Mouse (Mus musculus): ENCODE measurements around the gene Snrnp25.

Snrnp25 gene

DNA sequence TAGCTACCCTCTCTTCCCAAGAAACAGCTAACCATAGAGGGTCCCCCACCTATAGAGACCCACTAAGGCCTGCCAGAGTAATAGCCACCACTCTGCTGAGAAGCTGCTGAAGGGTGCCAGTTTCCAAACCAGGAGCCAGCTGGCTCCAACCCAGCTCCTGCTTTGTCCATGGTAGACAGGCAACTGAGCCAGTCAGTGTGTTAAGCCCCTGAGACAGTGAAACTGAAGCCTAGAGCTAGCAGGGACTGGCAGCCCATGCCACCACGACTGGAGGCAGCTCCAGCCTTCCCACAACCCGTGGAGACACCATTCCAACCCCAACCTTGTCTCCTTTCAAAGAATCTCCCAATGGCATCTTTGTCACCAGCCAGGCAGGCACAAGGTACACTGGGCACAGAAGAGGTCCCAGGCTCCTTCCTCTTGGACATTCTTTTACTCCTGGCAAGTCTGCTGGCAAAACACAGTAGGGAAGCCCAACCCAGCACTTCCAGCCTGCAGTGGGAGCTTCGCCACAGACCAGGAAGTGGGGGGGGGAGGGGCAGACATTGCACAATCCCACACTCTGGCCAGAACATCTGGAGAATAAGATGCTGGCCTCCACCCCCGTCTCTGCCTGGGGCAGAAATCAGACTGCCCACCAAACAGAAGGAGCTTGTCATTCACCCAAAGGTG, 19.4 kb downstream of the Snrnp25 start:
- peak; percentile 69 for DNase-seq (ENCODE audit: low spot score)

DNA sequence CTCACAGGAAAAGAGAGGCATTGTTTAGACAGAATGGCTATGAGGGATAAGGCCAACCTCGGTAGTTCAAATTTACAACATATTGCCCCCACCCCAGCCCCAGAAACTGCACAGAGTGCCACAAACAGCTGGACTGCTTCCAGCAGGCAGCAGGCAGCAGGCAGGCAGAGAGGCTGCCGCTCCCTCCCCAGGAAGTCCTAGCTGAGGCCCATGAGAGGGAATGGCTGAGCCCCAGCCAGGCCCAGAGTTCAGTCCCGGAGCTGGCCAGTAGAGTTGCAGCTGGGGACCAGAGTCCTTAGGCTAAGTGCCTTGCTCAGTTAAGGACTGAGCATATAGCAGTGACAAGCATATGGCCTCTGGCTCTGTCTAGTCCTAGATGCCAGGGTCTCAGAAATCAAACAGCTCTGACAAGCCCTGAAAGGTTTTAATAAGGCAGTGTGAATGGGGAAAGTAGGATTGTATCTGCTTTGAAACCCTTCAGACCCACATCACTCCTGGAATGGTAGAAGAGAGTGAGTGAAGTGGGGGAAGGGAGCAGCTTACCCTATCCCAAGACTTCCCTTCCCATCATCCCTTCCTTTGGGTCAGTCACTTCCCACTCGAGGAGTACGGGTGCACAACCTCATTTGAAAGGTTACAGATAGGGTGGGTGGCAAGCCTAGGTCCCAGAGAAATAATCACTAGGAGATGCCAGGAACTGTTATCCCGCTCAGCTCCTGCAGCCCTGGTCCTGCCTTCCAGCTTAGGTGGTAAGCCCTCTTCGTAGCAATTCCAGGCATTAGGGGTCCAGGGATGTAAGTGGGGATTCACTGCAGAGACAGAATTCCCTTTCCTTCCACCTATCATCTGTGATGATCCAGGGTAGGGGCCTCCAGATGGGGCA, 20.2 kb downstream of the Snrnp25 start:
- DNase-seq (ENCODE audit: low spot score) = peak; percentile 63

DNA sequence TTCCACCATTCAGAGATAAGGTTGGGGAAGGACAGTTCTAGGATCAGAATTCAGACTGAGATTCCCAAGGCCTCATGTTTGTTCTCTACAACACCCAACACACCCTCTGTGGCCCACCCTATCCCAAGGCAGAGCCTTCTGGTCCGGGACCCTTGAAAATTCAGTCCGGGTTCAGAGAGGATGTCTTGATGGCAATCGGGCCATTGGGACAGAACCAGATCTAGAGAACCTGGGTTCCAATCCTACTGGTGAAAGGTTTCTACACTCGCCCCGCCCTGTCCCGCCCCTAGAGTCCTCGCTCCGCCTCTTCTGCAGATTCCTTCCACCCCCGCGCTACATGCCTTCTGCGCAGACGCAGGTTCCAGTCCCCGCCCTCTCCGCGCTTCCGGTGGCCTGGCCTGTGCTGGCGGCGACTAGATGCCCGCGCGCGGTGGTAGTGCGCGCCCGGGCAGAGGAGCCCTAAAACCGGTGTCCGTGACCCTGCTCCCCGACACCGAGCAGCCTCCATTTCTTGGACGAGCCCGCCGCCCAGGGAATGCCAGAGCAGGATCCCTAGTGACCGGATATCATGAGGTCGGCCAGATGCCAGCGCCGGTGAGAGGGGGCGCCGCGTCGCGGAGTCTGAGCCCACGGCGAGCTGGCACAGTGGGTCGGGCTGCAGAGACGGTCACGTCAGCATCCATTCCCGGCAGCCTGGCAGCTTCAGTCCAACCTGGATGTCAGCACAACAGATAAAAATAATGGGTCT, 21.1 kb downstream of the Snrnp25 start, which contains the start of gene Mpg:
Gene Mpg, plus strand, starts transcription at position 382 of the 748 bp plus-strand sequence.
- peak; percentile 90 for DNase-seq (ENCODE audit: low spot score)

DNA sequence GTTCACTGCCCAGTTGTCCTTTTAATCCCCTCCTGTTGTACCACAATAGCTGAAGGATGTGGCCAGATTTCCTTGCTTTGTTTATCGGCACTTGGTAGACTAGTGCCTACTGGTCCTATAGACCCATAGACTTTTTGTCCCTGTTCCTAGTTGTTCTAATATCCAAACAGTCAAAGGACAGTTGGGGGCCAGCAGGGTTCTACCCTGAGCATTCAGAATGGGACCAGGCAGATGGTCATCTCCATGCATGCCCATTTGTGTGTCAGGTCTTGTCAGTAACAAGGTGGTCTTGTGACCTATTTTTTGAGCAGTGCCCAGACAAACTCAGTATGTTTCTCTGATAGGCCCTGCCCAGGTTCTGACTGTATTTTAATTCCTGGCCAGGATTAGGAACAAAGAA, 21.8 kb downstream of the Snrnp25 start:
- DNase-seq (ENCODE audit: low spot score) = no peak

DNA sequence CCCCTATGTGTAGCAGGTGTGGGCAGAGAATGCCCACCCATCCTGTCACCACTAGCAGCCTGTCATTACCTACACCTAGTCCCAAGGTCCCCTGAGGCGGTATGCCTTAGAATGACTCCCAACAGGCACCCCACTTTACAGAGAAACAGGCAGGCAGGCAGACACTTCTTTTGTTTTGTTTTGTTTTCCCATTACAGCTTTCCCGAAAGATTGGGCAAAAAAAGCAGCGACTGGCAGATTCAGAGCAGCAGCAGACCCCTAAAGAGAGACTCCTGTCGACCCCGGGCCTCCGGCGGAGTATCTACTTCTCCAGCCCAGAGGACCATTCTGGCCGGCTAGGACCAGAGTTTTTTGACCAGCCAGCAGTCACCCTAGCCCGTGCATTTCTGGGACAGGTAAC, 22.3 kb downstream of the Snrnp25 start:
- no peak for DNase-seq (ENCODE audit: low spot score)

DNA sequence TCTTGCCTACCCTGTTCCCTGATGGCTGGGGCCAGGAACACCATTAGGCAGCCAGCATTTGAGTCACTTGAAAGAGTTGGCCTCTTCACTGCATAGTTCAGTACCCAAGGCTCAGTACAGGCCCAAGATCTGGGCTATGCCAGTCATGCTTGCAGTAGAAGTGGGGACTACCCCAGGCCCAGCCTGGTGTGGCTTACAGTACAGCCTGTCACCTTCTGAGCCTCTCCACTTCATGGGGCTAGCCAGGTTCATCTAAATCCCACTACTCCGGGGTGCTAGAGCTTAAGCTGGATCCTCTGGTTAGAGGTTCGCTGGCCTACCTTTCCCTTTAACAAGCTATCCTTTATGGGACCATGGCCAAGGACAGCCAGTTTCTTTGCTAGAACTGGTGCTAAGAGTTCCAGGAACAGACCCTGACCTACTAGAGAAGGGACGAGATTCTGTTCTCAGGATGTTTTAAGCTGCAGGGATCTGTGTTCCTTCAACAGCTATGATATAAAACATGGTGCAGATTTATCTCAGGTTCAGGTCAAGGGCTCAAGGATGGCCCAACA, 23.2 kb downstream of the Snrnp25 start:
- no peak for DNase-seq (ENCODE audit: low spot score)

DNA sequence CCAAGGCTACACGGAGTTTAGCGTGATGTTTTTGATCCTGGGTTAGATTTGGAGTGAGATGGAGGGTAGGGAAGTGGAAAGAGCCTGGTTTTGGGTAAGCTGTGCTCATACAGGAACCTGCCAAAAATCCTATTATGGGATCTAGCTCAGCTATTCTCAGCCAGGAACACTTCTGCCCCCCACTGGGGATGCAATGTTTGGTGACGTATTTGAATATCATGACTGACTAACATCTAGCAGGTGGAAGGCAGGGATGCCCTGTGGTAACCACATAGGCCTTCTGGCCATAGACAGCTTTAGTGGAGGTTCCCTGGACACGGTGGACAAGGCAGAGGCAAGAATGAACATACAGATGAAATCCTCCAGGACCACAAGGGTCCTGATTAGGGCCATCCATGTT, 25.0 kb downstream of the Snrnp25 start:
- no peak for DNase-seq (ENCODE audit: low spot score)

DNA sequence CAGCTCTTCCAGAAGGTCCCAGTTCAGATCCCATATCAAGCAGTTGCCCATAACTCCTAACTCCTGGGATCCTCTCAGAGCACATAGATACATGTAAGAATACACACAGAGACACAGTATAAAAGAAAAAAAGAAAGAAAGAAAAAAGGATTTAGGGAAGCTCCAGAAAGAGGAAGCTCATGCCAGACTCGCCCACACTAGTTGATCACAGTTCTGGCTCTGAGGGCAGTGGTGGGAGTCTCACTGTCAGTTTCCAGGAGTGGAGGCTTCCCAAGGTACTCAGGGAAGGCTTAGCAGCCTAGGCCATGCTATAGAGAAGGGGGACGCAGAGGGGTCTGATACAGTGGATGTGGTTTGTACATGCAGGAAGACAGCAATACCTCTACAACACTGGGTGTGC, 25.9 kb downstream of the Snrnp25 start:
- DNase-seq (ENCODE audit: low spot score) = no peak

DNA sequence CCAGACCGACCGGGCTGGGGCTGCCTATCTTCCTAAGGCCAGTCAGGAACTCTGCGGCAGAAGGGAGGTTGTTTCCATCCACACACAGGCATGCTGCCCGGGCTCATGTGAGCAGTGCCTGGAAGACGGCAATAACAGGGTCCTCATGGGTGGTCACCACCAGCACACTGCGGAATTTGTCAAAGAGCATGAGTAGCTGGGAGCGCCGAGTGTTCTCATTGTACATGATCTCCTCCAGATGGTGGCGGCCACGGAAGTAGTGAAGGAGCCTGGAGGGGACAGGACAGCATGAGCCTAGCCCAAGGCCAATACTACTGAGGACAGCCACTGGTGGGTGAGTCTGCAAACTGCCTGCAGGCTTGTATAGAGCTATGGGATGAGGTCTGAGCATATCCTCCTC, 27.6 kb downstream of the Snrnp25 start:
- DNase-seq (ENCODE audit: low spot score) = no peak

DNA sequence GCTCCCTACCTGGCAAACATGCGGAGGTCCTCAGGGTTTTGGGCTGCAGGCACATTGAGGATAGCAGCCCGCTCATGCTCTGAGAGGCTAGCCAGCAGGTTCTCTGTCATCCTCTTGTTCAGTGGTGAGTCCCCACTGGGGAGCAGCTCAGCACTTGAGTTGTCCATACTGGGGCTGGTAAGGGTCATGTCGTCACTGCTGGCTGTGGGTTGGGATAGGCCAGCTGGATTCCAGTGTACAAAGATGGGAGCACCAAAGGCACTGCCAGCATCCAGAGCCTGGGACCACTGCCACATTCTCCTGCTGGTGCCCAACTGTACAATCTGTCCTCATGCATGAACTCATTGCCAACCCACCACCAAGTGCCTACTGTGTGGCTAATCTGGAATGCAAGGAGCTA, 28.7 kb downstream of the Snrnp25 start:
- DNase-seq (ENCODE audit: low spot score) = no peak

DNA sequence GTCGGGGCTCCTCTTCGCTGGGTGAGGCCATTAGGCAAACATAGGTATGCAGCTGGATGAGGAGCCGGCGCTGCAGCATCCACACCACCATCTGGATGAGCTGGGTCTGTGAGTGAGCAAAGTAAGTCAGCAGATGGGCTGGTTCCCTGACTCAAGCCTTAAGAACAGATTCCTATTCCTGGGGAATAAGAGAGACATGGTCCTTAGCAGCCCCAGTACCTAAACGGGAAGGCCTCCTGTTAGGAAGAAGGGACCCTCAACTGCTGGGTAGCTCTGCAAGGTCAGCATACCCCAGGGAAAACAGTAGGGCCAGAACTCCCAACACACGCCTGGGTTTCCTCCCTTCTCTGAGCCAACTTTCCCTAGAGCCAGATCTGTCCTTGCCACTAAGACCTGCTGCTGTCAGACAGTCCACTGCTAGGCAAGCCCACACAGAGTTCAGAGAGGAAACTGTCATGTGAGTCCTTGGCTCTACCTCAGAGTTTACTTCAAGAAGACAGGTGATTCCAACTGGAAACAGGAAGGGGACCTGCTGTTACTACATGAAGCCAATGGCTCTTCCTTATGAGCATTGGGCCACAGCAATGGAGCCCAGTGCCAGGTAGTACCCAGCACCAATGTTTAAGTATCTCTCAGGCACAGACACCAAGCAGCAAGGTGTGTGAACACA, 29.7 kb downstream of the Snrnp25 start:
- DNase-seq (ENCODE audit: low spot score) = no peak

DNA sequence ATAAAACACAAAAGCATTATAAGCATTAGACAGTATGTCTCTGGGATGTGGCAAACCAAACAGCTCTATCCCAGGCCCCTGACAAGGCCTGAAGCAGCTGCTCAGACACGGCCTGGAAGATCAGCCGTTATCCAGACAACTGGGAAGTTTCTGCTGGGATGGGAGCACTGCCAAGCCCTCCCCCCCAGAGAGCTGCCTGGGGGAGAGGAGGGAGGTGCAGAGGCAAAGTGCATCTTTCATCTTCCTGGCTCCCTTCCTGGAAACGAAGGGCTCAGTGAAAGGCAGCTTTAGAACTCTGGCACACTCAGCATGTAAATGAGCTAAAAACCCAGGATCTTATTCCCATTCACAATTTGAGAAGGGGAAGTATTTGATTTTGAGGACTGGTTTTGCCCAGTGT, 30.4 kb downstream of the Snrnp25 start:
- DNase-seq (ENCODE audit: low spot score) = peak; percentile 86

DNA sequence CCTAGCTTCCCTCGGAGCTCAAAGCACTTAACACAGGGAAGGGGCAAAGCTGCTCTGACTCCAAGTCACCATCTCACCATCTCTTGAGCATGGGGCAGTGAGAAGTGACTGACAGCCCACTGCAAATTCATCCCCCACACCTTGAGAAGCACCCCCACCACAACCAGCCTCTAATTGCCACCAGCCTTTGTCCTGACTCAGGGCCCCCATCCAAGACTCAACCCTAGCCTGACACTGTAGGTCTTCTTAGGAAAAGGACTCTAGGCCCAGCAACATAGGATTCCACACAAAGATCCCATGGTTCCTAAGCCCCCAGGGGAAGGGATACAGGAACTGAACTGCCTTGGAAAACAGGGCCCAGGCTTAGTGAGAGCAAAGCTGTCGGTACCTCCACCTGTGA, 30.9 kb downstream of the Snrnp25 start:
- DNase-seq (ENCODE audit: low spot score) = no peak

DNA sequence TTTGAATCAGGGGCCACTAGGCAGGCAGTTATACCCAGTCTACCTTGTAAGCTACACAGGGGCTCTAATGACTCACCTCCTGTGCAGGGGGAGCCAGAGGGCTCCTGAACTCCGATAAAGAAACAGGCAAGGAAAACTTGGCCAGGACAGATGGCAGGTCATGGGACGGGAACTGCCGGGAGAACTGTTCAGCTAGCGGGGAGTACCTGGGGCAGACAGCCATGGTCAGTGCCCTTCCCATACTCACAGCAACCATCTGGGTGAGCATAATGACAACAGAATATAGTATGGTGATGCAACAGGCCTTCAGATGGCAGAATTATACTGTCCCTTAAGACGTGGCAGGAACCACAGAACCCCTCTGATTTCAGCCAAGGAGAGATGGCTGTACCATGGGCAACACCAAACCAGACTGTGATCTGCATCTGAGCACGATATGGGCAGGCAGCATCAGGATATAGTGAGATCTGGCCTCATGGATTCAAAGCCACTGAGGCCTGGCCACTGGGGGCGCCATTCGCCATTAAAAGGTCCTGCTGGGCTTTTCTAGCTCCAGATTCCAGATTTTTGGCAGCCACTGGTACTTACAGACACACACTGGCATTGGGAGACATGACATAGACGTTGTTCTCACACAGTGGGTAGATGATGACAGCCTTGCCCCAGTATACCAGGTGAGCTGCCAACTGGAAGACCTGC, 31.6 kb downstream of the Snrnp25 start:
- peak; percentile 79 for DNase-seq (ENCODE audit: low spot score)

DNA sequence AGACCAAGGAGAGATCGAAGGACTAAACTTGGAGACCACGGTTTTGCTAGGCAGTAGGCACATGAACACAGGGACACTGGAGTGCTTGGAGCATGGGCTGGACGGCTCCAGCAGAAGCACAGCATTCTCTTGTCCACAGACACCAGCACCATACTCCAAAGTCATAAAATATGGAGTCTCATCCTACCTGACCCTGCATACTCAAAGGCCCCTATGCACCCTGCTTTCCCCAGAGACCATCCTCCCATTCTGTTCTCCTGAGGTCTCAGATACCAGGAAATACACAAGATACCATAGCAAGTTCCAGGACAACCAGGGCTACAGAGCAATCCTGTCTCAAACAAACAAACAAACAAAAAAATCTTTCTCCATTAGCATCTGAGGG, 32.2 kb downstream of the Snrnp25 start:
- no peak for DNase-seq (ENCODE audit: low spot score)

DNA sequence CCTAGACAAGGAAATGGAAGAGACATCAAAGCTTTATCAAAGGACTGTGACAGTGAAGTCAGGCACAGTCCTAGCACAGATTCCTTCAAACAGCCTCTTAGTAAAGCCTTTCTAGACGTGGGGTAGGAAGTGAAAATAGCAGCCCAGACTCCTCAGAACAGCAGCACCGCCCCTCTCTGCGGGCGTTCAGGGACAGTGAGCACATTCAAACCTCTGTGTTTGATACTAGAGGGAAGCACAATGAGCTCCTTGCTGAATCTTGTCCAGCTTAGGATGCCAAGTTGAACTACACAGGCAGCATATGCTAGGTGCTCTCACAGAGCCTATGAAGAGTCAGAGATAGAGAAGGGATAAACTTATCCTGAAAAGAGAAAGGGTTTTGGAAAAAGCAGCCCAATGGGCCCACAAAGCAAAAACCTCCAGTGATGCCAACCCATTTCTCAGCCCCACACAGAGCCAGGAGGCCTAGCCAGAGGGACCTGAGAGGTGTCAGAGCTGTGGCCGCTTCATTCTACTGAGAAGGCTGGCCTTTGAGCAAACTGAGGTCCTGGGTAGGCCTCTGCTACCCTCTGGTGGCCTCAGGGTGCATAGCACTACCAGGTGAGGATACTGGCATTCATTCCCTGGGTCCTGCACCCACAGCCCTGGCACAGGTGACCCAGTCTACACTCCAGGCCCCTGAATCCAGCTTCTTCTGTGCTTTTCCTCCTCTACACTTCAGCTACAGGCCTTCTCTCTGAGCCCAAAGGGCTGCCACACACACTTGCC, 33.1 kb downstream of the Snrnp25 start:
- DNase-seq (ENCODE audit: low spot score) = peak; percentile 82

DNA sequence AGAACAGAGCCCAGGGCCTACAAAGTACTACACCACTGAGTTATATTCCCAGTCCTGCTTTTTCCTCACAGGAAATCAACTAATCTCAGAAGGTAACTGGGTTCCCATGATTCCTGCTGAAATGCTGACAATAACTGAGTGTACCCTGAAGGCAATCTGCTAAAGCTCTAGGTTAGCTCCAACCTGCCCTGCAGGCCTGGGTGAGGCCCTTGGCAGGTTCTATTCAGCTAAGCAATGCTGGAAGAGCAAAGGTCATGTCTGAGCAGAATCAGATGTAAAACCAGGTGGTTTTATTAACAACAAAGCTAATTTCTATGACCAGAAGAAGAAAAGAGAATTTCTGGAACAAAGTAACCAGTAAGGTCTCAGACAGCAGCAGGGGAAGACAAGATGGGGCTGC, 36.2 kb downstream of the Snrnp25 start:
- no peak for DNase-seq (ENCODE audit: low spot score)

DNA sequence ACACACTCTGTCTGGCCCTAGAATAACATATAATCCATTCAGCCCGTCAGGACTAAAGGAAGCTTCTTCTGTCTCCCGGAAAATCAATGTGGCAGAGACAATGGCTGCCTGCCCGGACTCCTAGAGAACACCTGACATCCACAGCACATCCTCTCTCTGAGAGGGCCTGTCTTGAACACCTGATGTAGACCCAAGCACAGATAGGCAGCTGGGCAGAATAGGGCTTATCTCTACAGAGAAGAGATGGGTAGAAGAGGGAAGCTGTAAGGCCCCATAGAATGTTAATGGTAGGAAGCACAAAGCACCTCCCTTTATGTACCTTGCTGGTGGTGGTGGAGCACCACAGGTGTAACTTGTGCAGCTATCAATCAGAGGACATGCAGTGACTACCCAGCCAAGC, 37.0 kb downstream of the Snrnp25 start:
- no peak for DNase-seq (ENCODE audit: low spot score)

DNA sequence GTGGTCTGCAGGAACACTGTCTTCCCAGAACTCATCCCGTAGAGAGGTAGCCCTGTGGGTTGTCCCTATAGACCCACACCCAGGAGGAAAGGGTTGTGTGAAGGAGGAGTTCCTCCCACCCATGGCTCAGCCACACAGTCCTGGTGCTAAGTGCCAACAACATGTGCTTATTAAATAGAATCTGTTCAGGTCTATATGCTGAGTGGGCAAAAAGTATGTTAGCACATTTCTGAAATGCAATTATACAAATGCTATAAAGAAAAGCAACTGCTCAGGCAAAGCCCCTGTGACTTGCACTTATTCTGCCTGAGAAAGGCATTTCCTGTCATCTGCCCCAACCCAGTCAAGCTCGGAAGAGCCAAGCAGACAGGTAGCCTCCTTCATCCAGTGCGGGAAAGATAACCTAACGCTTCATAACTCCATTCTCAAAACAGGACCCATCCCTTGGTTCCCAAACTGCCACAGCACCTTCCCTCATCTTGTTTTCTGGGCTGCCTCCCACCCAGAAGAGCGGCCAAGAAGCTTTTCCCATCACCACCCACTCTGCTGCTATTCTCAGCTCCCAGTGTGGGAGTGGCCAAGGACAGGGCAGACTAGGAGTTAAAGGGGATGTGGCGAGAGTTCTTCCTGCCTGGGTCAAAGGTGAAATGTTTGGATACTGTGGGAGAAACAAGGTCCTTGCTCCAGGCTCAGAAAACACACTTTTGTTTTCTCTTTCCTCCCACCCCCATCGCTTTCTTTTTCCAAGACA, 38.2 kb downstream of the Snrnp25 start:
- no peak for DNase-seq (ENCODE audit: low spot score)

DNA sequence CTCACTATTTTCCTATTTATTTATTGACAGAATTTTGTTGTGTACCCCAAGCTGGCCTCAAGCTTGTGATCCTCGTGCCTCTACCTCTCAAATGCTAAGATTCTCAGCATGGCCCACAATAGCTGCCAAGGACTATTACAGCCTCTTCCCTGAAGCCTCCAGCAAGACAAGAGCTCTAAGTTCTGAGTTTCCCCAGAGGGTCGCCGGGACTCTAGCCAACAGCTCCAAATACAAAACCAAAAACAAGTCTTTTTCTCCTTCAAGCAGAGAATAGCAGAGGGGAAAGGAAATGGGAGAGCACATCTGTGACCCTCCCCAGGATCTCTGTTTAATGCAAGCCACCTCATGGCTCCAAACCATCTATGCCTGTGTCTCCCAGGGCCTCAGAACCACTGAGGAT, 38.8 kb downstream of the Snrnp25 start:
- no peak for DNase-seq (ENCODE audit: low spot score)

Measured in MN1 (cell line).